Mouse (Mus musculus) bone marrow macrophage, adult 2 months (primary cell): ENCODE measurements around the gene Tmem104.

Experiments
- CTCF ChIP-seq: IDR thresholded peaks from 2 replicates; pipeline ENCODE4 v1.5.1; 2012; ENCODE audit warnings: low read depth, mild to moderate bottlenecking, low read length, moderate library complexity
- POLR2A ChIP-seq: IDR thresholded peaks from 2 replicates; pipeline ENCODE4 v1.6.1; 2012; ENCODE audit warnings: mild to moderate bottlenecking, low read depth, low read length, borderline replicate concordance

DNA sequence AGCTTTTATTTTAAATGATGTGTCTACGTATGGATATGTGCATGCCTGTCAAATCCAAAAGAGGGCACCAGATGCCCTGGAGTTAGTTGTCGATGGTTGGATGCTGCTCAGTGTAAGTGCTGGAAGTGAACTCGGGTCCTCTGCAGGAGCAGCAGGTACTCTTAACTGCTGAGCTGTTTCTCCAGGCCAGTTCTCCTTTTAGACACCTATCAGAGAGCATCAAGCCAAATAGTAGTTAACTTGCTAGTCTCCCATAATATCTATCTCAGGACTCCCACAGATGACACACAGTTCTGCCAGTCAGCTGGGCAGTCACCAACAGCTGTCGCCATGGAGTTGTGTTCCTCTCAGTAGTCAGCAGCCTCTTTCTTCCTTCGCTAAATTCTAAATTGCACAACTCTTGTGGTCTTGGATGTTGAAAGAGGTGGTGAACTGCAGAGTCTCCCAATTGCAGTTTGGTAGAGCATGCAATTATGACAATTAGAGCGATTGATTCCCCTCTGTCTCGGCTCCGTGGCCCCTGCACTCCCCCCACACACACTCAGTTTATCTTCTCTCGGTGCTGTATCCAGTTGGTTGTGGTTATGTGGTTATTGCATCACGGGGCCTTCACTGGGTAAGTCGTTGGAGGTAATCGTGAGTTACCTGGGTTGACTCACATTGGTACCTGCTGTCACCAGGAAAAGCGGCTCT, 1.4 kb downstream of the Tmem104 start:
- peak; percentile 36; the same call in 1 of the 2 replicates for TF ChIP-seq CTCF
- no peak for TF ChIP-seq POLR2A
